Mouse (Mus musculus): Measurements from ENCODE around the gene Cbfa2t3.

Gene Cbfa2t3

GRCm38 (mm10) chr8:122692152-122692551 lies 6.8 kb downstream of the Cbfa2t3 start:
- DNase-seq (ENCODE audit: low read depth, low spot score), result no peak

- DNase-seq (ENCODE audit: low read depth, low spot score), result no peak
Observed at GRCm38 (mm10) chr8:122691018-122691417, 7.9 kb downstream of the Cbfa2t3 start.

- DNase-seq (ENCODE audit: low read depth, low spot score), result no peak
Observed at GRCm38 (mm10) chr8:122689315-122689714, 9.6 kb downstream of the Cbfa2t3 start.

- no peak for DNase-seq (ENCODE audit: low read depth, low spot score)
Observed at GRCm38 (mm10) chr8:122686879-122687278, 12.0 kb downstream of the Cbfa2t3 start.

- peak; percentile 75 for DNase-seq (ENCODE audit: low read depth, low spot score)
Observed at GRCm38 (mm10) chr8:122685097-122685861, 13.6 kb downstream of the Cbfa2t3 start.

GRCm38 (mm10) chr8:122682820-122683219 lies 16.1 kb downstream of the Cbfa2t3 start:
- DNase-seq (ENCODE audit: low read depth, low spot score), result no peak

- no peak for DNase-seq (ENCODE audit: low read depth, low spot score)
Observed at GRCm38 (mm10) chr8:122680171-122680570, 18.7 kb downstream of the Cbfa2t3 start.

- no peak for DNase-seq (ENCODE audit: low read depth, low spot score)
Observed at GRCm38 (mm10) chr8:122679325-122679920, 19.5 kb downstream of the Cbfa2t3 start.

- no peak for DNase-seq (ENCODE audit: low read depth, low spot score)
Observed at GRCm38 (mm10) chr8:122678896-122679210, 20.1 kb downstream of the Cbfa2t3 start.

- peak; percentile 65 for DNase-seq (ENCODE audit: low read depth, low spot score)
Observed at GRCm38 (mm10) chr8:122678061-122678895, 20.6 kb downstream of the Cbfa2t3 start.

- no peak for DNase-seq (ENCODE audit: low read depth, low spot score)
Observed at GRCm38 (mm10) chr8:122677481-122678021, 21.4 kb downstream of the Cbfa2t3 start.

- DNase-seq (ENCODE audit: low read depth, low spot score), result no peak
Observed at GRCm38 (mm10) chr8:122676621-122677480, 22.1 kb downstream of the Cbfa2t3 start.

GRCm38 (mm10) chr8:122675596-122676420 lies 23.1 kb downstream of the Cbfa2t3 start:
- DNase-seq (ENCODE audit: low read depth, low spot score), result no peak

- no peak for DNase-seq (ENCODE audit: low read depth, low spot score)
Observed at GRCm38 (mm10) chr8:122674999-122675398, 23.9 kb downstream of the Cbfa2t3 start.

GRCm38 (mm10) chr8:122673989-122674388 lies 24.9 kb downstream of the Cbfa2t3 start:
- DNase-seq (ENCODE audit: low read depth, low spot score), result no peak

GRCm38 (mm10) chr8:122671894-122672293 lies 27.0 kb downstream of the Cbfa2t3 start:
- DNase-seq (ENCODE audit: low read depth, low spot score), result no peak

GRCm38 (mm10) chr8:122670718-122671117 lies 28.2 kb downstream of the Cbfa2t3 start:
- no peak for DNase-seq (ENCODE audit: low read depth, low spot score)

- no peak for DNase-seq (ENCODE audit: low read depth, low spot score)
Observed at GRCm38 (mm10) chr8:122670001-122670400, 28.9 kb downstream of the Cbfa2t3 start.

GRCm38 (mm10) chr8:122669370-122669769 lies 29.5 kb downstream of the Cbfa2t3 start:
- DNase-seq (ENCODE audit: low read depth, low spot score), result no peak

- no peak for DNase-seq (ENCODE audit: low read depth, low spot score)
Observed at GRCm38 (mm10) chr8:122667854-122668253, 31.1 kb downstream of the Cbfa2t3 start.
